Mouse (Mus musculus) kidney, adult 2 months (tissue): ENCODE measurements around the gene Rcc2. TPM values are rescaled to one million over a fixed set of nuclear protein-coding genes. Genes with fewer than 3 reads are reported as not detected.
A peak's percentile ranks its signal among the peaks of the same experiment; 100 is the strongest.

ENCODE experiments used
- DNase-seq: peaks from one replicate; pipeline ENCODE4 v3.0.0; 2021
- H3K27ac ChIP-seq: fragments of 200-500 bp; 2 replicates; pipeline ENCODE4 v1.5.1; 2012; ENCODE audit warnings: low read depth, low read length, control low read depth, inconsistent platforms; ENCODE audit not compliant: insufficient read depth
- H3K27me3 ChIP-seq: fragments of 200-500 bp; replicated peaks from 2 replicates; pipeline ENCODE4 v1.6.1; 2012; ENCODE audit warnings: mild to moderate bottlenecking, moderate library complexity, low read length, inconsistent platforms; ENCODE audit not compliant: control insufficient read depth, insufficient read depth
- H3K36me3 ChIP-seq: fragments of 200-500 bp; 2 replicates; pipeline ENCODE4 v1.6.1; 2012; ENCODE audit warnings: mild to moderate bottlenecking, moderate library complexity, low read length, inconsistent platforms; ENCODE audit not compliant: control insufficient read depth, insufficient read depth
- H3K4me1 ChIP-seq: fragments of 200-500 bp; 2 replicates; pipeline ENCODE4 v1.6.1; 2011; ENCODE audit warnings: low read length; ENCODE audit not compliant: control insufficient read depth, insufficient read depth
- H3K4me3 ChIP-seq: fragments of 200-500 bp; 2 replicates; pipeline ENCODE4 v1.5.1; 2011; ENCODE audit warnings: mild to moderate bottlenecking, low read depth, low read length, control low read depth; ENCODE audit not compliant: insufficient read depth
- CTCF ChIP-seq: fragments of 200-500 bp; conservative IDR thresholded peaks from 2 replicates; pipeline ENCODE4 v1.5.1; 2011; ENCODE audit warnings: low read depth, mild to moderate bottlenecking, control low read depth, low read length, moderate library complexity, mixed read lengths; ENCODE audit not compliant: insufficient read depth, insufficient read length
- POLR2A ChIP-seq: fragments of 200-500 bp; IDR thresholded peaks from one replicate; pipeline ENCODE4 v1.6.1; 2011; ENCODE audit warnings: low read depth, low read length, control low read depth
- WGBS: fragments of 180-500 bp; shearing (Covaris S2); methylation state at CpG from one replicate; pipeline ENCODE4 v1.1.7; 2018; 5-methylcytosine and 5-hydroxymethylcytosine counted together
- polyA plus RNA-seq: library from polyadenylated mRNA; depleted of rRNA; stranded (reverse); fragments of >200 nt; gene quantifications from 2 replicates; pipeline ENCODE4 v1.2.3, GENCODE M21; 2012

The Rcc2 gene
- polyA plus RNA-seq, 1 experiment = 20.9 TPM

GRCm38 (mm10) chr4:140723192-140723591 is 22.9 kb downstream of the Rcc2 start:
- H3K4me3 ChIP-seq = no peak overlapping the region
- no peak for DNase-seq
- H3K36me3 ChIP-seq = no peaks in the 10 kb centered on the region; the same call in 1 of the 2 replicates
- H3K27me3 ChIP-seq = no peaks in the 10 kb centered on the region
- H3K4me1 ChIP-seq = no peaks in the 10 kb centered on the region
- WGBS = 81% methylated on average over 9 of the region's 9 CpGs
- TF ChIP-seq CTCF (no peak), POLR2A (no peak)
- no peak overlapping the region for H3K27ac ChIP-seq

GRCm38 (mm10) chr4:140723801-140724200 is 23.5 kb downstream of the Rcc2 start:
- no peak overlapping the region for H3K27ac ChIP-seq
- H3K4me1 ChIP-seq = no peaks in the 10 kb centered on the region
- H3K27me3 ChIP-seq = no peaks in the 10 kb centered on the region
- H3K36me3 ChIP-seq = no peaks in the 10 kb centered on the region
- H3K4me3 ChIP-seq = no peak overlapping the region
- no peak for TF ChIP-seq POLR2A
- TF ChIP-seq CTCF = peak; percentile 58
- 60% methylated on average over 5 of the region's 5 CpGs for WGBS
- no peak for DNase-seq

GRCm38 (mm10) chr4:140724739-140725138 is 24.4 kb downstream of the Rcc2 start:
- DNase-seq = no peak
- no peaks in the 10 kb centered on the region for H3K36me3 ChIP-seq
- TF ChIP-seq POLR2A (no peak), CTCF (no peak)
- H3K4me3 ChIP-seq = no peak overlapping the region
- no peaks in the 10 kb centered on the region for H3K4me1 ChIP-seq
- no peak overlapping the region for H3K27ac ChIP-seq
- WGBS = 83% methylated on average over 6 of the region's 6 CpGs
- no peaks in the 10 kb centered on the region for H3K27me3 ChIP-seq

- WGBS = 89% methylated on average over 12 of the region's 12 CpGs
- TF ChIP-seq POLR2A (no peak), CTCF (no peak)
- DNase-seq = no peak
These were observed 26.6 kb downstream of the Rcc2 start for GRCm38 (mm10) chr4:140726907-140727306.

GRCm38 (mm10) chr4:140731654-140732053 is 31.3 kb downstream of the Rcc2 start:
- DNase-seq = no peak
- H3K36me3 ChIP-seq = no peaks in the 10 kb centered on the region
- no peak overlapping the region for H3K27ac ChIP-seq
- no peak overlapping the region for H3K4me3 ChIP-seq
- 87% methylated on average over 4 of the region's 4 CpGs for WGBS
- no peaks in the 10 kb centered on the region for H3K27me3 ChIP-seq
- no peaks in the 10 kb centered on the region for H3K4me1 ChIP-seq
- peak; percentile 31 for TF ChIP-seq CTCF
- no peak for TF ChIP-seq POLR2A

More at GRCm38 (mm10) chr4:140726907-140727306, 26.6 kb downstream of the Rcc2 start:
- Histone ChIP-seq H3K4me1 (no peaks in the 10 kb centered on the region), H3K27ac (no peak overlapping the region), H3K27me3 (no peaks in the 10 kb centered on the region), H3K36me3 (no peaks in the 10 kb centered on the region), H3K4me3 (no peak overlapping the region)

- no peak for DNase-seq
- no peaks in the 10 kb centered on the region for H3K36me3 ChIP-seq
- no peak overlapping the region for H3K27ac ChIP-seq
- WGBS = 65% methylated on average over 7 of the region's 7 CpGs
- no peak for TF ChIP-seq POLR2A
- H3K4me3 ChIP-seq = no peak overlapping the region
- H3K27me3 ChIP-seq = no peaks in the 10 kb centered on the region
- no peaks in the 10 kb centered on the region for H3K4me1 ChIP-seq
These were observed 32.5 kb downstream of the Rcc2 start for GRCm38 (mm10) chr4:140732871-140733270.

- 83% methylated on average over 11 of the region's 11 CpGs for WGBS
- DNase-seq = no peak
- Histone ChIP-seq H3K4me1 (no peaks in the 10 kb centered on the region), H3K36me3 (no peaks in the 10 kb centered on the region), H3K4me3 (no peak overlapping the region), H3K27ac (no peak overlapping the region), H3K27me3 (no peaks in the 10 kb centered on the region)
- TF ChIP-seq CTCF (no peak), POLR2A (no peak)
These were observed 40.3 kb downstream of the Rcc2 start for GRCm38 (mm10) chr4:140740655-140741054.

- no peak for DNase-seq
- Histone ChIP-seq H3K27ac (no peak overlapping the region), H3K27me3 (no peaks in the 10 kb centered on the region), H3K4me1 (no peaks in the 10 kb centered on the region), H3K36me3 (no peaks in the 10 kb centered on the region), H3K4me3 (no peak overlapping the region)
- 66% methylated on average over 6 of the region's 6 CpGs for WGBS
- no peak for TF ChIP-seq POLR2A
- no peak for TF ChIP-seq CTCF
These were observed 41.1 kb downstream of the Rcc2 start for GRCm38 (mm10) chr4:140741401-140741800.
